Mouse (Mus musculus): ENCODE data around the gene Abhd2.

DNA sequence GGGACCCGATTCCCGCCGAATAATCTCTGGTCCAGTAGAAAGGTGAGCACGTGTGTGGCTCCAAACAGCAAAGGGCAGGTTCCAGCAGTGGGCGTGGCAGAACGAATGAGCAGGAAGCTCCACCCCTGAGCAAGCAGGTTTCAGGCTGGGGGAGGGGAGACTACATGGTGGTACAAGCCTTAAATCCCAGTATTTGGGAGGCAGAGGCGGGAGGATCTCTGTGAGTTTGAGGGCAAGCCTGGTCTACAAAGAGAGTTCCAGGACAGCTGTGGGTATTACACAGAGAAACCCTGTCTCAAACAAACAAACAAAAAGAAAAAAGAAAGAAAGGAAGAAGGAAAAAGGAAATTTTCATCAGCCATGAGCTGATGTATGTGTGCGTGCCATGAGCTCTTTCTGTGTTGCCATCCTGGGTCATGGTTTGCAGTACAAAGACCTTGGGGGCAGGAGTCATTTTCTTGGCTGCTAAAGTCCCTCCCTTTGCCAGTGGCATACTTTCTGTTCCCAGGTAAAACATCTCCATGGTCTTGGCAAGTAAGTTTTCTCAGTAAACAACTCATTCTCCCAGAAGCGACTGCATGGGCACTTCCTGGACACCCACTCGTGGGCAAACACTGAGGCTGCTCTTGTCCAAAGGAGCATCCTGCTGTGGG lies 46.0 kb upstream of the Abhd2 start:
- TF ChIP-seq CTCF (IDR thresholded peaks at IDR 0.05; ENCODE audit: borderline replicate concordance, insufficient read depth, low read length), result no peak
- no peak for TF ChIP-seq POLR2A (IDR thresholded peaks at IDR 0.05; ENCODE audit: low read depth, low read length)
